Mouse (Mus musculus): ENCODE results near the gene Wnt2. TPM values are rescaled to one million over a fixed set of nuclear protein-coding genes. Genes with fewer than 3 reads are reported as not detected.

Gene Wnt2
- polyA plus RNA-seq, 1 experiment from 2014 or later = 2.1 TPM

Other genes starting within 250 kb of the Wnt2 start
- not detected in 2 replicates for gene Asz1, start 78.5 kb upstream of the Wnt2 start, polyA plus RNA-seq (2016; fragmentation: Nextera tagmentation; extraction: Ambion mirVana)
- gene Cftr, start 140.1 kb upstream of the Wnt2 start, polyA plus RNA-seq (2016; fragmentation: Nextera tagmentation; extraction: Ambion mirVana) = 0.05 and 0.14 TPM in 2 replicates

Data from liver, embryonic 12.5 days (tissue).